Mouse (Mus musculus) embryonic facial prominence, embryonic 14.5 days (tissue): Measurements from ENCODE around the gene Sacm1l. TPM values are rescaled to one million over a fixed set of nuclear protein-coding genes. Genes with fewer than 3 reads are reported as not detected.

Source experiments
- ATAC-seq: fragments of 200-750 bp; cut with Nextera tagmentation; 2 replicates; pipeline ENCODE4 v1.8.0; 2017; ENCODE audit warnings: low read depth, moderate number of reproducible peaks, moderate TSS enrichment
- DNase-seq: peaks from one replicate; pipeline ENCODE4 v3.0.0-alpha.2; 2015; ENCODE audit warnings: low spot score
- H3K27ac ChIP-seq: fragments of 300-500 bp; sonication (generic); replicated peaks from 2 replicates; pipeline ENCODE4 v1.5.1; 2014; ENCODE audit warnings: low read depth, mild to moderate bottlenecking, low read length, moderate library complexity
- H3K27me3 ChIP-seq: fragments of 300-500 bp; sonication (generic); replicated peaks from 2 replicates; pipeline ENCODE4 v1.6.1; 2014; ENCODE audit warnings: low read length; ENCODE audit not compliant: control insufficient read depth, insufficient read depth
- H3K36me3 ChIP-seq: fragments of 300-500 bp; sonication (generic); 2 replicates; pipeline ENCODE4 v1.6.1; 2014; ENCODE audit warnings: low read length, mixed read lengths; ENCODE audit not compliant: control insufficient read depth, insufficient read depth
- H3K4me1 ChIP-seq: fragments of 300-500 bp; sonication (generic); 2 replicates; pipeline ENCODE4 v1.6.1; 2014; ENCODE audit warnings: antibody characterized with exemption, low read length; ENCODE audit not compliant: control insufficient read depth, insufficient read depth
- H3K4me2 ChIP-seq: fragments of 300-500 bp; sonication (generic); 2 replicates; pipeline ENCODE4 v1.6.1; 2014; ENCODE audit warnings: low read depth, mild to moderate bottlenecking, low read length, moderate library complexity, mixed read lengths
- H3K4me3 ChIP-seq: fragments of 300-500 bp; sonication (generic); 2 replicates; pipeline ENCODE4 v1.5.1; 2014; ENCODE audit warnings: low read depth, mild to moderate bottlenecking, low read length
- H3K9ac ChIP-seq: fragments of 300-500 bp; sonication (generic); 2 replicates; pipeline ENCODE4 v1.6.1; 2014; ENCODE audit warnings: low read depth, mild to moderate bottlenecking, low read length, moderate library complexity, mixed read lengths
- H3K9me3 ChIP-seq: fragments of 300-500 bp; sonication (generic); 2 replicates; pipeline ENCODE4 v1.6.1; 2016; ENCODE audit warnings: low read length; ENCODE audit not compliant: control insufficient read depth
- WGBS: fragments of 180-500 bp; shearing (Covaris S2); extraction: QIAGEN DNeasy Blood & Tissue Kit; methylation state at CpG from one replicate; pipeline ENCODE4 v1.1.7; 2014; 5-methylcytosine and 5-hydroxymethylcytosine counted together
- polyA plus RNA-seq: library from polyadenylated mRNA; unstranded; fragments of >200 nt; fragmentation: Nextera tagmentation; extraction: Ambion mirVana; gene quantifications from 2 replicates; pipeline ENCODE4 v1.2.1, GENCODE M21; 2014

Gene Sacm1l
- polyA plus RNA-seq, 1 experiment from 2014 or later, result 53.3 TPM

GRCm38 (mm10) chr9:123528926-123529295 lies 648 bp upstream of the Sacm1l start:
- ATAC-seq, result peak; percentile 13
- Histone ChIP-seq H3K9ac (peak overlapping the region; percentile 73), H3K4me1 (peaks cover 30% of the 10 kb centered on the region), H3K27me3 (no peaks in the 10 kb centered on the region), H3K9me3 (no peaks in the 10 kb centered on the region), H3K4me3 (peak overlapping the region; percentile 60), H3K36me3 (no peaks in the 10 kb centered on the region), H3K27ac (peak overlapping the region; percentile 95), H3K4me2 (peak overlapping the region; percentile 76)
- 2% methylated on average over 17 of the region's 17 CpGs for WGBS
- DNase-seq, result peak; percentile 68

DNA sequence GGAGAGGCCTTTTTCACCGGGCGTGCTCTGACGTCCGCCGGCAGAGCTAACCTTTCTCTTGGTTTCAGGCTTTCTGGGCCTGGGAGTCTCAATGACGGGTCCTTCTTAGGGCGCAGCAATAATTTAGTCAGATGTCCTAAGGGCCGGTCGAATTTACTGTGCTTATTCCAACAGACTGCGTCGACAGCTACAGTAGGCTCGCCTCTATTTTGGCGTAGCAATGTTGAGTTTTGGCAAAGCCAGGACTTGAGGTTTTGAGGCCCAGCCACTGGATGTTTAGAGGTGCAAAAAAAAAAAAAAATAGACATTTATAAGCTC lies 558 bp downstream of the Sacm1l start:
- peak overlapping the region; percentile 87 for H3K9ac ChIP-seq
- peak; percentile 50 for DNase-seq
- WGBS, result under 1% methylated on average over 13 of the region's 13 CpGs

DNA sequence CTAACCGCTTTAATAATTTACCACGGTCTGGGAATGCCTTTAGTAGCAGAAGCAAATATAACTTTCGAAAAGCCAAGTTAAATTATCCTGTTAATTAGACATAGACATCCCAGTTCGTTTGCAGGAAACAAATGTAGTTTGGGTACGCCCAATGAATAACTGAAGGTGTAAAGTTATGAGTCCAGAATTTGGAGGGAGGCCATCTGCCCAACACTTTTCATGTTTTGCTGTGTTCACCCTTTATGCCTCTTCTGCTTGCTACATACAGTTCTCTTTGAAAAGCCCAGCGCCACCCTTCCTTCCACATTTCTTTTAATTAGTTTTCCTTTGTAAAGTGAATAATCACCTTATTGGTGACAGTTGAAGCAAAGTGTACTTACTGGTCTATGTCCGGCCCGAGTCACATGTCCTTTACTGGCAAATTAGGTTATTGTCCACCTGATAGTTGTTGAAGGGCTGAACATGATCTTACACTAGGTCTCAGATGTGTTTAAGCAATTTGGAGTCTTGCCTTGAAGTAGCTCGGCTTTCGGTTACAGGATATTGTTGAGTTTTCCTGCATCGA lies 1.1 kb downstream of the Sacm1l start:
- no peaks in the 10 kb centered on the region for H3K27me3 ChIP-seq
- no peaks in the 10 kb centered on the region for H3K9me3 ChIP-seq
- DNase-seq (no peak), ATAC-seq (no peak)
- 0 out of 2 replicates have a peak, but pooled peaks cover under 1% of the 10 kb centered on the region for H3K36me3 ChIP-seq
- peaks cover 30% of the 10 kb centered on the region for H3K4me1 ChIP-seq
- peak overlapping the region; percentile 60 for H3K4me3 ChIP-seq
- WGBS, result 25% methylated on average over 11 of the region's 11 CpGs
- peak overlapping the region; percentile 65 for H3K4me2 ChIP-seq
- H3K9ac ChIP-seq, result peak overlapping the region; percentile 87
- H3K27ac ChIP-seq, result peak overlapping the region; percentile 95

More for the DNA sequence above, 558 bp downstream of the Sacm1l start:
- Histone ChIP-seq H3K4me3 (peak overlapping the region; percentile 60), H3K27ac (peak overlapping the region; percentile 95), H3K36me3 (no peaks in the 10 kb centered on the region), H3K27me3 (no peaks in the 10 kb centered on the region), H3K4me1 (peaks cover 30% of the 10 kb centered on the region), H3K9me3 (no peaks in the 10 kb centered on the region), H3K4me2 (peak overlapping the region; percentile 65)
- ATAC-seq, result no peak

DNA sequence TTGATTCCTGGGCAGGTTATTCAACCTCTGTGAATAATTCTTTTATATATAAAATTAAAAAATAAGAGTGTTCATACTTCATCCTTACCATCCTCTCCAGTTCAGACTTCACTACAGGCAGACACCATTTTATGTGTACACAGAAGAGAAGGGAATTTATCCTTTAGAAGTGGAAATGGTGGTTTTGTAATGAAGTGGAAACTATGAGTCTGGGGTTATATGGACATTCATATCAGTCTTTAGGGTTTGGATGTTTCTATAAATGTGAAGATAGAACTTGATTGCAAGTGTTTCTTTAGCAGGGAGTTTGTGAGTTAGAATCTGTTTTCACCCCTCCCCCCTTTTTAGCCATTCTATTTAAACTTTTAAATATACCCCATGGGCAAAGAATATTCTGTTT lies 1.7 kb downstream of the Sacm1l start:
- H3K36me3 ChIP-seq, result 0 out of 2 replicates have a peak, but pooled peaks cover 5% of the 10 kb centered on the region
- no peak overlapping the region; the same call in 1 of the 2 replicates for H3K27ac ChIP-seq
- peak overlapping the region; percentile 60 for H3K4me3 ChIP-seq
- no peaks in the 10 kb centered on the region for H3K9me3 ChIP-seq
- DNase-seq, result no peak
- H3K4me1 ChIP-seq, result peaks cover 30% of the 10 kb centered on the region
- no peaks in the 10 kb centered on the region for H3K27me3 ChIP-seq
- H3K4me2 ChIP-seq, result peak overlapping the region; percentile 65
- peak overlapping the region; percentile 87; the same call in 1 of the 2 replicates for H3K9ac ChIP-seq
- ATAC-seq, result no peak

DNA sequence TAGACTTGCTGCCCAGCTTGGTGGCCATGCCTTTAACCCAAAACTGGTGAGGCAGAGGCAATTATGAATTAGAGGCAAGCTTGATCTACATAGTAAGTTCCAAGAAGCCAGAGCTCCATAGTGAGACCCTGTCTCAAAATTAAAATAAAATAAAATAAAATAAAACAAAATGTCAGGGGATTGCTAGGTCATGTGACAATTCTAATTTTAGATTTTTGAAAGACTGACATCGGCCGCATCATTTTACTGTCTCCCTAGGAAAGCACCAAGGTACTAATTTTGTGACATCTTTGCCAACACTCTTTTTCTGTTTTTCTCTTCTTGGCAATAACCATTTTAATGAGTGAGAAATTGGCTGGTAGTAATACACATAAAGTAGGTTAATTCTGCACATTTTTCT lies 7.1 kb downstream of the Sacm1l start:
- Histone ChIP-seq H3K9me3 (no peaks in the 10 kb centered on the region), H3K4me2 (no peak overlapping the region), H3K4me1 (peaks cover 10% of the 10 kb centered on the region; the same call in 1 of the 2 replicates), H3K9ac (no peak overlapping the region), H3K27ac (no peak overlapping the region), H3K27me3 (no peaks in the 10 kb centered on the region), H3K4me3 (no peak overlapping the region), H3K36me3 (0 out of 2 replicates have a peak, but pooled peaks cover 5% of the 10 kb centered on the region)
- 92% methylated on average over 2 of the region's 2 CpGs for WGBS
- DNase-seq, result no peak
- no peak for ATAC-seq

GRCm38 (mm10) chr9:123538189-123538588 lies 8.6 kb downstream of the Sacm1l start:
- Histone ChIP-seq H3K9me3 (no peaks in the 10 kb centered on the region), H3K9ac (no peak overlapping the region), H3K4me3 (no peak overlapping the region), H3K27me3 (no peaks in the 10 kb centered on the region), H3K27ac (no peak overlapping the region), H3K36me3 (peaks cover 9% of the 10 kb centered on the region; the same call in 1 of the 2 replicates), H3K4me2 (no peak overlapping the region), H3K4me1 (no peaks in the 10 kb centered on the region)
- no peak for ATAC-seq
- 73% methylated on average over 4 of the region's 4 CpGs for WGBS
- DNase-seq, result no peak

- Histone ChIP-seq H3K36me3 (peaks cover 14% of the 10 kb centered on the region; the same call in 1 of the 2 replicates), H3K27me3 (no peaks in the 10 kb centered on the region), H3K4me1 (no peaks in the 10 kb centered on the region), H3K9me3 (no peaks in the 10 kb centered on the region), H3K27ac (no peak overlapping the region), H3K9ac (no peak overlapping the region), H3K4me3 (no peak overlapping the region), H3K4me2 (no peak overlapping the region)
- ATAC-seq (no peak), DNase-seq (no peak)
- 28% methylated on average over 1 of the region's 1 CpGs for WGBS
These were observed 9.5 kb downstream of the Sacm1l start for GRCm38 (mm10) chr9:123539093-123539492.

GRCm38 (mm10) chr9:123539823-123540222 lies 10.3 kb downstream of the Sacm1l start:
- DNase-seq, result no peak
- no peak for ATAC-seq
- no peak overlapping the region for H3K4me3 ChIP-seq

DNA sequence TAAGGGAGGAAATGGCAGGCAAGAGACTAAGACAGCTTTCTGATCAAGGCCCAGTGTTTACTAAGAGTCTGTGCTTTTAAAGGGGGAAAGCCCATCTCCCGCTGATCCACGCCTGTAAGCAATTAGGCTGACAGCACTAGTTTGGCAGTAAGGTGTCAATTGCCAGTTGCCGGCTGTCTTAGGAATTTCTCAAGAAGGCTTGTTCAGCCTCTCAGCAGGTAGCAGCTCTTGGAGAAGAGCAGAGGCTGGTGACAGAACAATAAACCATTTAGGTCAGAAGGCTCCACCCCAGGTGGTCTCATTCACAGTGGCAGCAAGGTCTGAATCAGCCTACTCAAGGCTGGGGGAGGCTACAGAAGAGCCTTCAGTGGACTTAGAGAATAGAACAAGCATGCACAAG lies 25.0 kb downstream of the Sacm1l start:
- 21% methylated on average over 3 of the region's 3 CpGs for WGBS
- no peak overlapping the region for H3K27ac ChIP-seq
- no peak overlapping the region for H3K4me3 ChIP-seq
- no peaks in the 10 kb centered on the region for H3K4me1 ChIP-seq
- ATAC-seq, result no peak
- no peaks in the 10 kb centered on the region for H3K9me3 ChIP-seq
- peak; percentile 7 for DNase-seq
- no peak overlapping the region for H3K9ac ChIP-seq
- peaks cover 84% of the 10 kb centered on the region for H3K36me3 ChIP-seq
- no peak overlapping the region for H3K4me2 ChIP-seq
- no peaks in the 10 kb centered on the region for H3K27me3 ChIP-seq

More at GRCm38 (mm10) chr9:123539823-123540222, 10.3 kb downstream of the Sacm1l start:
- peaks cover 14% of the 10 kb centered on the region; the same call in 1 of the 2 replicates for H3K36me3 ChIP-seq
- H3K27me3 ChIP-seq, result no peaks in the 10 kb centered on the region
- H3K9ac ChIP-seq, result no peak overlapping the region
- WGBS, result 83% methylated on average over 2 of the region's 2 CpGs
- H3K4me2 ChIP-seq, result no peak overlapping the region
- no peak overlapping the region for H3K27ac ChIP-seq
- no peaks in the 10 kb centered on the region for H3K4me1 ChIP-seq
- H3K9me3 ChIP-seq, result no peaks in the 10 kb centered on the region
